Mouse (Mus musculus) kidney, postnatal 0 days (tissue): ENCODE measurements around the gene Bcr. TPM values are rescaled to one million over a fixed set of nuclear protein-coding genes. Genes with fewer than 3 reads are reported as not detected.
"Not testable (repeated sequence)": the region's sequence is repeated elsewhere in the genome, so short reads cannot be mapped to it uniquely, and the experiment has no call there.

ENCODE experiments used
- ATAC-seq: fragments of 200-750 bp; cut with Nextera tagmentation; replicated peaks from 2 replicates; pipeline ENCODE4 v1.8.0; 2017; ENCODE audit warnings: low read depth, moderate number of reproducible peaks, moderate TSS enrichment, moderate library complexity; ENCODE audit not compliant: low FRiP score
- DNase-seq: peaks from one replicate; pipeline ENCODE4 v3.0.0-alpha.2; 2016; ENCODE audit warnings: low spot score
- H3K27ac ChIP-seq: fragments of 300-500 bp; sonication (generic); 2 replicates; pipeline ENCODE4 v1.5.1; 2014; ENCODE audit warnings: mild to moderate bottlenecking
- H3K27me3 ChIP-seq: fragments of 300-500 bp; sonication (generic); 2 replicates; pipeline ENCODE4 v1.6.1; 2014; ENCODE audit warnings: low read length, mixed read lengths; ENCODE audit not compliant: insufficient read depth
- H3K36me3 ChIP-seq: fragments of 300-500 bp; sonication (generic); 2 replicates; pipeline ENCODE4 v1.6.1; 2014; ENCODE audit warnings: low read length, mixed read lengths; ENCODE audit not compliant: insufficient read depth
- H3K4me1 ChIP-seq: fragments of 300-500 bp; sonication (generic); replicated peaks from 2 replicates; pipeline ENCODE4 v1.6.1; 2014; ENCODE audit warnings: antibody characterized with exemption, low read length, mixed read lengths; ENCODE audit not compliant: insufficient read depth
- H3K4me2 ChIP-seq: fragments of 300-500 bp; sonication (generic); 2 replicates; pipeline ENCODE4 v1.6.1; 2014; ENCODE audit warnings: mild to moderate bottlenecking, low read length, moderate library complexity, mixed read lengths
- H3K4me3 ChIP-seq: fragments of 300-500 bp; sonication (generic); replicated peaks from 2 replicates; pipeline ENCODE4 v1.5.1; 2014; ENCODE audit warnings: low read depth, low read length
- H3K9ac ChIP-seq: fragments of 300-500 bp; sonication (generic); 2 replicates; pipeline ENCODE4 v1.6.1; 2014; ENCODE audit warnings: low read depth, low read length
- H3K9me3 ChIP-seq: fragments of 300-500 bp; sonication (generic); replicated peaks from 2 replicates; pipeline ENCODE4 v1.6.1; 2016; ENCODE audit warnings: low read length, inconsistent platforms, mixed read lengths
- CTCF ChIP-seq: IDR thresholded peaks from 2 replicates; pipeline ENCODE4 v1.5.1; 2016; ENCODE audit warnings: antibody characterized with exemption, low read depth, mild to moderate bottlenecking, moderate library complexity
- WGBS: fragments of 180-500 bp; shearing (Covaris S2); extraction: QIAGEN DNeasy Blood & Tissue Kit; methylation state at CpG from one replicate; pipeline ENCODE4 v1.1.7; 2014; 5-methylcytosine and 5-hydroxymethylcytosine counted together
- polyA plus RNA-seq: library from polyadenylated mRNA; unstranded; fragments of >200 nt; fragmentation: Nextera tagmentation; extraction: Ambion mirVana; gene quantifications from 2 replicates; pipeline ENCODE4 v1.2.1, GENCODE M21; 2015

Gene Bcr
- polyA plus RNA-seq, 1 experiment from 2014 or later = 5.9 TPM

GRCm38 (mm10) chr10:75028743-75029142 is 31.6 kb upstream of the Bcr start:
- no peak overlapping the region for H3K9ac ChIP-seq
- H3K36me3 ChIP-seq = no peaks in the 10 kb centered on the region
- no peak for ATAC-seq
- WGBS = 87% methylated on average over 8 of the region's 8 CpGs
- no peak for DNase-seq
- no peaks in the 10 kb centered on the region for H3K4me1 ChIP-seq
- no peak for TF ChIP-seq CTCF
- H3K4me3 ChIP-seq = no peak overlapping the region
- H3K4me2 ChIP-seq = no peak overlapping the region
- no peak overlapping the region for H3K27ac ChIP-seq
- no peaks in the 10 kb centered on the region for H3K9me3 ChIP-seq
- no peaks in the 10 kb centered on the region for H3K27me3 ChIP-seq

GRCm38 (mm10) chr10:75029677-75030076 is 30.7 kb upstream of the Bcr start:
- TF ChIP-seq CTCF = no peak
- Histone ChIP-seq H3K9me3 (no peaks in the 10 kb centered on the region), H3K9ac (no peak overlapping the region), H3K4me3 (no peak overlapping the region), H3K36me3 (no peaks in the 10 kb centered on the region), H3K4me1 (no peaks in the 10 kb centered on the region), H3K27me3 (no peaks in the 10 kb centered on the region), H3K4me2 (no peak overlapping the region), H3K27ac (no peak overlapping the region)
- 96% methylated on average over 3 of the region's 3 CpGs for WGBS
- no peak for DNase-seq
- ATAC-seq = no peak

DNA sequence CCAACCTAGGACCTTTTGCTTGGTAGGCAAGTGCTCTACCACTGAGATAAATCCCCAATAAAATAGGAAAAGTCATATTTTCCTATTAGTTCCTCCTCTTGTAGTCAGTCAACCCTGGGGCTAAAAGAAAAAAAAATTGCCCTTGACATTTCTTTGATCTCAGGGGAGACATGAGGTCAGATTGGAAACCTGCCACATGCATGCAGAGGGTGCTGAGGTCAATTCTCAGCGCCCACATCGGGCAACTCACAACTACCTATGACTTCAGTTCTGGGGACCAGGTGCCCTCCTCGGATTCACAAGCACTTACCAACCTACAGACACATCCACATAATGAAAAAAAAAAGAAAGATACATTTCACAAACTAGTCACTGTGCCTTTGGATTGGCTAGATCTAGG is 30.2 kb upstream of the Bcr start:
- TF ChIP-seq CTCF = no peak
- Histone ChIP-seq H3K9ac (no peak overlapping the region), H3K4me1 (no peaks in the 10 kb centered on the region), H3K4me2 (no peak overlapping the region), H3K9me3 (no peaks in the 10 kb centered on the region), H3K4me3 (no peak overlapping the region), H3K27ac (no peak overlapping the region), H3K36me3 (no peaks in the 10 kb centered on the region), H3K27me3 (no peaks in the 10 kb centered on the region)
- 78% methylated on average over 3 of the region's 3 CpGs for WGBS
- DNase-seq (no peak), ATAC-seq (no peak)

GRCm38 (mm10) chr10:75031345-75032114 is 28.9 kb upstream of the Bcr start:
- 60% methylated on average over 5 of the region's 5 CpGs for WGBS

GRCm38 (mm10) chr10:75032395-75032794 is 28.0 kb upstream of the Bcr start, which contains the start of gene Rsph14:
Gene Rsph14, minus strand, starts transcription at chr10:75032586.
- H3K4me3 ChIP-seq = no peak within 1 kb of the TSS
- no peaks in the 10 kb centered on the region for H3K36me3 ChIP-seq
- ATAC-seq (no peak), DNase-seq (peak; percentile 60)
- H3K9me3 ChIP-seq = no peaks in the 10 kb centered on the region
- no peak for TF ChIP-seq CTCF
- no peaks in the 10 kb centered on the region for H3K27me3 ChIP-seq
- H3K4me1 ChIP-seq = no peaks in the 10 kb centered on the region
- 10% methylated on average over 10 of the region's 10 CpGs for WGBS
- H3K27ac ChIP-seq = no peak within 1 kb of the TSS
- 0 out of 2 replicates have a peak within 1 kb of the TSS, but pooled peaks have one; percentile 1 for H3K4me2 ChIP-seq
- H3K9ac ChIP-seq = no peak within 1 kb of the TSS

More at GRCm38 (mm10) chr10:75031345-75032114, 28.9 kb upstream of the Bcr start:
- Histone ChIP-seq H3K4me2 (no peak overlapping the region), H3K27me3 (no peaks in the 10 kb centered on the region), H3K4me3 (no peak overlapping the region), H3K4me1 (no peaks in the 10 kb centered on the region), H3K9me3 (no peaks in the 10 kb centered on the region), H3K36me3 (no peaks in the 10 kb centered on the region), H3K27ac (no peak overlapping the region), H3K9ac (no peak overlapping the region)
- no peak for TF ChIP-seq CTCF
- DNase-seq (no peak), ATAC-seq (no peak)

DNA sequence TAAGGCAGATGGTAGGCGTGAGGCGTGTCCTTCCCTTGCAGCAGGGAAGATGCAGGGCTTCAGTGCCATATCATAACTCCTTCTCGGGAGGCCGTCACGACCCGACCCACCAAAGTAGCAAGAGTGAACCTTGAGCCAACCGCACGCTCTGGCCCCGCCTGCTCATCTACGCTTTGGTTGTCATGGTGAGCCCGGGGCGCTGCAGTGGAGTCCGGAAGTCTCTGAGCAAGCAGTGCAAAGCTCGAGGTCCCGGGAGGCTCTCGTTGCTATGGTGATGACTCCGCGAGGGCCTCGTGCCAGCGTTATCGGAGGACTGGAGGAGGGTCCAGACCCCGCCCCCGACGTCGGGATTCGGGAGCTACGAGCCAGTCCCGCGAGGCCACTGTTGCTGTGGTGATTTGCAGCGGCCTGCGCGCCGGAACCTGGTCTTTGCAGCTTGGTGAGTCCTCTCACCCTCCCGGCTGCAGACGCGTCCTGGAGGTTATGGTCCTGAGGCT is 23.5 kb upstream of the Bcr start, which contains the start of gene Rab36:
Gene Rab36 (plus strand): TSS at position 176 of the 497 bp plus-strand sequence.
- H3K27ac ChIP-seq = 0 out of 2 replicates have a peak within 1 kb of the TSS, but pooled peaks have one; percentile 14
- ATAC-seq (peak; percentile 96), DNase-seq (peak; percentile 97)
- H3K27me3 ChIP-seq = no peaks in the 10 kb centered on the region
- under 1% methylated on average over 36 of the region's 36 CpGs for WGBS
- no peaks in the 10 kb centered on the region for H3K36me3 ChIP-seq
- no peaks in the 10 kb centered on the region for H3K9me3 ChIP-seq
- TF ChIP-seq CTCF = no peak
- H3K9ac ChIP-seq = peak within 1 kb of the TSS; percentile 64
- no peaks in the 10 kb centered on the region for H3K4me1 ChIP-seq
- peak within 1 kb of the TSS; percentile 67 for H3K4me2 ChIP-seq
- peak within 1 kb of the TSS; percentile 41 for H3K4me3 ChIP-seq

- not testable (repeated sequence) for DNase-seq
- 6% methylated on average over 1 of the region's 1 CpGs for WGBS
These were observed 18.3 kb upstream of the Bcr start for GRCm38 (mm10) chr10:75042060-75042459.

More at GRCm38 (mm10) chr10:75042060-75042459, 18.3 kb upstream of the Bcr start:
- not testable (repeated sequence) for H3K27ac ChIP-seq, ATAC-seq, H3K4me3 ChIP-seq, H3K9ac ChIP-seq, H3K4me1 ChIP-seq, H3K9me3 ChIP-seq, H3K27me3 ChIP-seq, H3K4me2 ChIP-seq, H3K36me3 ChIP-seq
